Mouse (Mus musculus): ENCODE results near the gene Prr23a2.

Prr23a2 gene

DNA sequence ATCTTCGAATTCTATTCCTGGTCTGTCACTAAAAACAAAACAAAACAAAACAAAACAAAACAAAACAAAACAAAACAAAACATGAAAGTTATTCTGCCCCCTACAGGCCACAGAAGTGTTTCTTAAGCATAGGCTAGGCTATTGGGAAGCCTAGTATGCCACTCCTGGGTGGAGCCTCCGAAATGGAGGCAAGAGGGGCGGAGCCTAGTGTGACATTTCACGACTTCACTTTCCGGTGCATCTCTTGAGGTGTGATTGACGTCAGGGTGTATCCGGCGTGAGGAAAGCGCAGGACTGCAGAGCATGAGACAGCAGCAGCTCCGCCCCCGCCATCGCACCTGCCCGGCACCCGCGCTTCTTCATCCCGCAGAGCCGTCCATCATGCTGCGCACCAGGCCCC is at the start of gene Prr23a2:
Prr23a2 (plus strand) TSS at position 285 of the 400 bp plus-strand sequence.
- DNase-seq, result no peak

GRCm38 (mm10) chr9:98807631-98808030 is 48.7 kb upstream of the Prr23a2 start:
- DNase-seq, result no peak

DNA sequence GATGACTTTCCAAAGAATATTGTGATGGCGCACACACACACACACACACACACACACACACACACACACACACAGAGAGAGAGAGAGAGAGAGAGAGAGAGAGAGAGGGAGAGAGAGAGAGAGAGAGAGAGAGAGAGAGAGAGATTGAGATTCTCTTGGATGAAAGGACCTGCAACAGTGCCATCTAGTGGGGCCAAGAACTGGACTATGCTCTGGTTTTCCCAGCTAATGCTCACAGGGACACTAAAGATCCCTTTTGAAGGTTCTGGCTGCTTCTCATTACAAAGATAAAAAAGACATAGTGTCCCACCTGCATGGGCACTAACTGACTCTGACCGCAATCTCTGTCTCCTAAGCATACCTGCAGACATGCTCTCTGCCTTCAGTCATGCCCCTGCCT is 46.8 kb upstream of the Prr23a2 start:
- peak in 1 of 2 experiments; percentile 37 for DNase-seq

GRCm38 (mm10) chr9:98816066-98816465 is 40.2 kb upstream of the Prr23a2 start:
- DNase-seq, result no peak

DNA sequence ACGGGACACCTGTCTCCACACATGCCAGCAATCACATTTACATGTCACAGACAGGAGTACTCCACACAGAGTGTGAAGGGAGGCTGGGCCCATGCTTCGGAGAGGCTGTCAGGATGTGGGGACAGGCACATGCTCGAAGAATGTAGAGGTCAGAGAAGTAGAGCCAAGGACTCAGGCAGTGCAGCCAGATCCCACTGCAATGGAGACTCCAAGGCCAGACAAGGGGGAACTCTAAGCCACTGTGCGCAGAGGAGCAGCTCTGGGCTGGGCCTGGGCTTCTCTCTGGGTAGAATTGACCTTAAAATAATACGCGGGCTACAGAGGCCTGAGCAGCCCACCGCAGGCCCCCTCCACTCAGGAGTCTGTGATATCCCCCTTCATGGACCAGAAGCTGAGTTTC is 38.7 kb upstream of the Prr23a2 start:
- no peak for DNase-seq

DNA sequence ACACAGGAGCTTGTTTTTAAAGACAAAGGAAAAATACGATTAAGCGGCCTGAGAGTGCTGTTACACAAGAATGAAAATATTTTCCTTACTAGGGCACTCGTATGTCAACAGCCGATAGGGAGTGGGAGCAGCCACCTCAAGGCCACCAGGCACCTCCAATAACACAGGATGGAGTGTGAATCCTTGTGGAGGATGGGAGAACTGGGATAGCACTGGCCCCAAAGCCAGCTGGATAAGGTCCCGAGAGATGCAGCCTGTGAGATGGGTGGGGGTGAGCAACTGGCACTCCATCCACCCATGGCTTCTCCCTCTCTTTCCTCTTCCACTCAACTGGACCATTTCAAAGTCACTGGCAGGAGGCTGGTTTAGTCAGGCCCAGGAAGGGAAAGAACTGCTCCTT is 37.3 kb upstream of the Prr23a2 start:
- DNase-seq, result peak in 1 of 2 experiments; percentile 39

DNA sequence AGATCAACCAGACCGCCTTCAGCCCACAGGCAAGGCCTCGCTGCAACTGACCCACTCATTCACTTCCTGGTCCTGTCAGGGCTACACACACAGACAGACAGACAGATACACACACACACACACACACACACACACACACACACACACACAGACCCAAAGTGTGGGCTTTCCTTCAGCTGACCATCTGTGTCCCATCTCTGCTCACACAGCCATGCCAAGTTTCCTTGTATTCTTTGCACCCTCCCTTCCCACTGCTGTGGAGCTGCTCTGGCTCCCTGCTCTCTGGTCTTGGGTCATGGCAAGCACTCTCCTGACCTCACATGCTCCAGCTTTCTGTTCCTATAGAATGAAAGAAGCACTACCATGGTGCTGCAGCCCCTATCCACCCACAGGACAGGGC is 36.8 kb upstream of the Prr23a2 start:
- peak; percentile 48 to 79 for DNase-seq

DNA sequence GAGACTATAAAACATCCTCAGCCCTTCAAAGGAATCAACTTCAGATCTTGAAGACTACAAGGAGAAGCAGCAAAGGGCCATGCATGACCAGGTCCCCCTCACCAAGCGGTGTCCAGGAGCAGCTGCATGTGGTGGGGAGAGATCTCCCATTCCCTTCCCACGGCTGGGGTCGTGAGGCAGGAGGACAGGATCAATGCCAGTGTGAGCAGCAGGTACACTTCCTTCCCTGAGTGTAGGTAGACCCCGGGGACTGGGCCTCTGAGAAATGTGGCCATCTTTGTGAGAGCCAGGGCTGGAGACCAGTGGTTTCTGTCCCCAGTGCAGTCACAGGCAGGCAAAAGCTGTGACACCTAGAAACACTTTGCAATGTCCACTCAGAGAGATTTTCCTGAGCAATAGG is 35.8 kb upstream of the Prr23a2 start:
- DNase-seq, result no peak

DNA sequence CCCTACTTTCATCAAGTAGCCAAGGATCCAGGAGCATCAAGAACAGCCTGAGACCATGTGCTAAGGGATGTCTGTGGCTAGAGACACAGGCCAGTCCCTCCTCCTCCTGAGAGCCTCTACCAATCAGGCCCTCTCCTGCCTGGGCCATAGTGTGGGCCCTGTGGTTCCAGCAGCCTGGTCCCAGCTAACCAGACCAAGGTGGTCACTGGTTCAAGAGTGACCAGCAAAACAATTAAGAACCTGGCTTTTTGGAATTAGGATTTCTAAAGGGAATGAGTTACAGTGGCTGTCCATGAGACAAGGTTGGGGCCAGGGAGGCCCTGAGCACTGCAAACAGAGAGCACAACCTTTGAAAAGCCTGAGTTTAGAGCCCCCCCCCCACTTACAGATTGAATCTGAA is 35.2 kb upstream of the Prr23a2 start:
- no peak for DNase-seq

GRCm38 (mm10) chr9:98823805-98824204 is 32.5 kb upstream of the Prr23a2 start:
- DNase-seq, result no peak

- no peak for DNase-seq
These were observed 26.8 kb upstream of the Prr23a2 start for GRCm38 (mm10) chr9:98829508-98829907.

- DNase-seq, result no peak
These were observed 18.7 kb upstream of the Prr23a2 start for GRCm38 (mm10) chr9:98837537-98838074.

DNA sequence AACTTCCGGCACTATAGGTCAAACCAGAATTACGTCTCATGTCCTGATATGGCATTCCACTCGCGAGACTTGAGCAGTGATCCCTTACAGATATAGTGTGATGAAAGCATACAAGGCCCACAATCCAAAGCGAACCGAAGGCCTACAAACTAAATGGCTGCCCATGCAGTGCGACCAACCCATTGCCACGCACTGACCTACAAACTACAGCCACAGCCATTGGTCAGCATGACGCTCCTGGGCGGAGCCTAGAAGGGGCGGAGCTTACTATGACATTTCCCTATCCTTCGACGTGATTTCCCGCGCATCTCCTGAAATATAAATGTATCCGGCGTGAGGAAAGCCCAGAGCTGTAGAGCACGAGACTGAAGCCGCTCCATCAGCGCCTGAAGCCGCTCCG is 14.2 kb upstream of the Prr23a2 start, which contains the start of gene Prr23a1:
Prr23a1 (plus strand) TSS at position 387 of the 400 bp plus-strand sequence.
- DNase-seq, result no peak

- DNase-seq, result no peak
These were observed 7.2 kb downstream of the Prr23a2 start for GRCm38 (mm10) chr9:98863463-98863862.

DNA sequence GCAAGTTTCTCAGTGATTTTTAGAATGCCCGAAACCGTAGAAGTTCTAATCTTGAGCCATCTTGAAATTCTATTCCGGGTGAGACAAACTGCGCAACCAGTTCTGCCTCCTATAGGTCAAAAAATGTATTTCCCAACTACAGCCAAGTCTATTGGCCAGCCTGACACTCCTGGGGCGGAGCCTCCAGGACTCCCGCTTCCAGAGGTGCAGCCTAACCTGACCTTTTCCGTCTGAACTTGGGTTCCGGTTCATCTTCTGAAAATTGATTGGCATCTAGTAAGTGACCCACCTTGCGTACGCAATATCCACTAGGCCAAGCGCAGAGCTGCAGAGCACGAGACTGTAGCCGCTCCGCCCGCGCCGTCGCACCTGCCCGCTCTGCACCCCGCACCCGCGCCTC is 8.3 kb downstream of the Prr23a2 start, which contains the start of gene Prr23a3:
Prr23a3 (plus strand) TSS at position 197 of the 400 bp plus-strand sequence.
- no peak for DNase-seq

DNA sequence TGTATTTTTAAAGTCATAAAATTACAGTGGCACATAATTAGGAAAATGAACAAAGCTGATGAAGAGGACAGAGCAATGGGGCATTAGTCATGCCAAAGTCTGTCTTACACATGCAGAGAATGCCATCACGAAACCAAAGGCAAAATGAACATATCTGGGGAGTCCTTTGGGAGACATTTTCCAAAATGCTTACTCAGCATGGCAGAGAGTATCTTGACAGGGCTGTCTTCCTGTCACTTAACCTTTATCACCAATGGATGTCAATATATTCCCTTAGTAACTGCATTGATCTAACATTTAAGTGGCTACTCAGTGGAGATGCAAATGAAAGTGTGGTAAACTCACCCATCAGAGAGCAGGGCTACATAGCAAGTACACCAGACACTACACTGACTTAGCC is 45.2 kb downstream of the Prr23a2 start:
- no peak for DNase-seq

GRCm38 (mm10) chr9:98902819-98903218 is 46.5 kb downstream of the Prr23a2 start, which contains the start of gene 7420426K07Rik:
7420426K07Rik (plus strand) TSS chr9:98903119.
- DNase-seq, result no peak

Data from lung, postnatal 4 days (tissue).